Mouse (Mus musculus) ES-Bruce4 (cell line): Measurements from ENCODE around the gene Cep290.

ENCODE experiments used
- CTCF ChIP-seq: IDR thresholded peaks from one replicate; pipeline ENCODE4 v1.8.1; 2011; ENCODE audit warnings: low read depth, low read length
- EP300 ChIP-seq: IDR thresholded peaks from 2 replicates; pipeline ENCODE4 v1.6.1; 2011; ENCODE audit warnings: low read depth, low read length; ENCODE audit not compliant: insufficient read depth
- POLR2A ChIP-seq: IDR thresholded peaks from one replicate; pipeline ENCODE4 v1.8.1; 2011; ENCODE audit warnings: low read length; ENCODE audit not compliant: insufficient read depth

GRCm38 (mm10) chr10:100486701-100487096 is 659 bp upstream of the Cep290 start:
- TF ChIP-seq EP300 = no peak
- TF ChIP-seq CTCF = no peak
- TF ChIP-seq POLR2A = no peak
